Mouse (Mus musculus) thymus, adult 2 months (tissue): Measurements from ENCODE around the gene Rdh7.
"Not testable (repeated sequence)": the region's sequence is repeated elsewhere in the genome, so short reads cannot be mapped to it uniquely, and the experiment has no call there.

Experiments
- CTCF ChIP-seq: fragments of 200-500 bp; IDR thresholded peaks from 2 replicates; pipeline ENCODE4 v1.5.1; 2012; ENCODE audit warnings: mild to moderate bottlenecking, control low read depth, low read length, moderate library complexity, borderline replicate concordance; ENCODE audit not compliant: control insufficient read depth, poor library complexity, insufficient read depth; ENCODE audit errors: extremely low read depth
- POLR2A ChIP-seq: fragments of 200-500 bp; IDR thresholded peaks from 2 replicates; pipeline ENCODE4 v1.6.1; 2012; ENCODE audit warnings: mild to moderate bottlenecking, low read length, control low read depth, moderate library complexity; ENCODE audit not compliant: control insufficient read depth, poor library complexity, insufficient read depth; ENCODE audit errors: extremely low read depth

DNA sequence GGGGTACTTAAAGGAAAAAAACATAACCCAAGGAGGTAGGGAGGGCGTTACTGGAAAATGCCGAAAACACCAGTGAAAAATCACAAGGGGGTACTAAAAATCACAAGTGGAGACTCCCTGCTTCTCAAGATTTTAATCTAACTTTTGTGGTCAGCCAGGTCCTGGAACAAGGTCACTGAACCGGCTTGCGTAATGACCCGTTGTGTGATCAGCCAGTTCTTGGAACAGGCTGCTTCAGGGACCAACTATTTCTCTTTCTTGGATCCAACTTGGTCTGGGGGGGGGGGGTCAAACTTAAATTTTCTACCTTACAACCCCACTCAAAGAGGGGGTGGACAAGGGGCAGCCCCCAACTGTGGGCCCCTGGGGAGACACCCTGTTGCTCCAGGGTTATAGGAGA, 50.8 kb downstream of the Rdh7 start:
- not testable (repeated sequence) for TF ChIP-seq CTCF, POLR2A
